Mouse (Mus musculus) thymus, postnatal 10 days (tissue): ENCODE measurements around the gene Cd68.
A peak's percentile ranks its signal among the peaks of the same experiment; 100 is the strongest.

Source experiments
- DNase-seq, 2 experiments: peaks; one replicate each; pipeline ENCODE4 v3.0.0; 2021; ENCODE audit warnings: low spot score in 2 of 2

Gene Cd68

GRCm38 (mm10) chr11:69666665-69667005 is 682 bp upstream of the Cd68 start:
- DNase-seq, result no peak

GRCm38 (mm10) chr11:69665457-69665960 is 444 bp downstream of the Cd68 start:
- no peak for DNase-seq

- no peak for DNase-seq
Observed at GRCm38 (mm10) chr11:69664841-69665240, 1.1 kb downstream of the Cd68 start.

- DNase-seq, result no peak
Observed at GRCm38 (mm10) chr11:69663795-69664194, 2.2 kb downstream of the Cd68 start.

- peak in 1 of 2 experiments; percentile 15 for DNase-seq
Observed at GRCm38 (mm10) chr11:69662967-69663671, 2.8 kb downstream of the Cd68 start.

- DNase-seq, result peak; percentile 91 to 93
Observed at GRCm38 (mm10) chr11:69662213-69662966, 3.6 kb downstream of the Cd68 start, which contains the start of gene Mpdu1. TSS of gene Mpdu1 (minus strand) at chr11:69662642.

- DNase-seq, result no peak
Observed at GRCm38 (mm10) chr11:69661221-69661881, 4.6 kb downstream of the Cd68 start.

- DNase-seq, result no peak
Observed at GRCm38 (mm10) chr11:69657462-69657881, 8.5 kb downstream of the Cd68 start.

GRCm38 (mm10) chr11:69656617-69657461 is 9.1 kb downstream of the Cd68 start:
- peak; percentile 40 to 73 for DNase-seq

GRCm38 (mm10) chr11:69656065-69656455 is 9.9 kb downstream of the Cd68 start:
- no peak for DNase-seq

GRCm38 (mm10) chr11:69655264-69656064 is 10.5 kb downstream of the Cd68 start, which contains the start of gene Sox15:
TSS of gene Sox15 (plus strand) at chr11:69655314.
- no peak for DNase-seq

GRCm38 (mm10) chr11:69654760-69655159 is 11.2 kb downstream of the Cd68 start:
- no peak for DNase-seq

- no peak for DNase-seq
Observed at GRCm38 (mm10) chr11:69653399-69653798, 12.6 kb downstream of the Cd68 start.

GRCm38 (mm10) chr11:69645860-69646259 is 20.1 kb downstream of the Cd68 start:
- DNase-seq, result no peak

- DNase-seq, result no peak
Observed at GRCm38 (mm10) chr11:69635471-69635870, 30.5 kb downstream of the Cd68 start.

GRCm38 (mm10) chr11:69633128-69633866 is 32.7 kb downstream of the Cd68 start:
- DNase-seq, result no peak

- DNase-seq, result peak; percentile 99 to 100
Observed at GRCm38 (mm10) chr11:69632284-69633089, 33.5 kb downstream of the Cd68 start, which contains the start of gene Fxr2. TSS of gene Fxr2 (plus strand) at chr11:69632990.

GRCm38 (mm10) chr11:69629802-69630201 is 36.2 kb downstream of the Cd68 start:
- no peak for DNase-seq

GRCm38 (mm10) chr11:69628286-69628685 is 37.7 kb downstream of the Cd68 start:
- peak; percentile 31 to 74 for DNase-seq
